Comparison of ENCODE assay signal across 21 mouse cellular contexts in genomic region chr8:57767541-57767940, GRCm38 (mm10).
"Had no signal": no experiment of that assay in that cellular context is flagged by ENCODE, and none has a peak within 500 bp of the region (broad histone marks: within the 10 kb centered on the region; RNA-seq: fewer than 3 reads in every experiment).

No protein-coding gene starts in this region.

- DNase-seq: kidney, adult 11 months; kidney, adult 8-10 months; kidney, postnatal 14 days; layer of hippocampus, adult 9-11 months; liver; lung, adult 18-20 months; lung, postnatal 10 days; lung, postnatal 36 days; midbrain, embryonic 14.5 days; retina, postnatal 1 day; right cerebral cortex, postnatal 25 days; thymus, postnatal 25 days had no signal

- H3K4me2 ChIP-seq: limb, embryonic 13.5 days; liver, embryonic 12.5 days; liver, embryonic 15.5 days; lung, embryonic 15.5 days; neural tube, embryonic 13.5 days had no signal

- H3K27ac ChIP-seq: layer of hippocampus, adult 2 months; limb, embryonic 10.5 days; limb, embryonic 13.5 days; liver, embryonic 12.5 days; liver, embryonic 15.5 days; lung, embryonic 15.5 days; midbrain, embryonic 10.5 days; neural tube, embryonic 13.5 days had no signal

- H3K9me3 ChIP-seq: limb, embryonic 10.5 days; limb, embryonic 13.5 days; liver, embryonic 12.5 days; liver, embryonic 15.5 days; lung, embryonic 15.5 days; megakaryocyte, embryonic 14.5 days; midbrain, embryonic 10.5 days; neural tube, embryonic 13.5 days had no signal

- H3K4me3 ChIP-seq: layer of hippocampus, adult 2 months; limb, embryonic 10.5 days; limb, embryonic 13.5 days; liver, embryonic 12.5 days; liver, embryonic 15.5 days; lung, embryonic 15.5 days; megakaryocyte, embryonic 14.5 days; midbrain, embryonic 10.5 days; neural tube, embryonic 13.5 days had no signal

- ATAC-seq: liver, embryonic 12.5 days had no signal

- H3K9ac ChIP-seq: limb, embryonic 13.5 days; liver, embryonic 12.5 days; liver, embryonic 15.5 days; lung, embryonic 15.5 days; neural tube, embryonic 13.5 days had no signal

- H3K27me3 ChIP-seq: liver, embryonic 12.5 days; liver, embryonic 15.5 days; lung, embryonic 15.5 days; neural tube, embryonic 13.5 days had no signal

- H3K4me1 ChIP-seq: liver, embryonic 12.5 days; liver, embryonic 15.5 days; lung, embryonic 15.5 days; megakaryocyte, embryonic 14.5 days had no signal

- H3K36me3 ChIP-seq: limb, embryonic 10.5 days; limb, embryonic 13.5 days; liver, embryonic 12.5 days; liver, embryonic 15.5 days; lung, embryonic 15.5 days; midbrain, embryonic 10.5 days; neural tube, embryonic 13.5 days had no signal
